Mouse (Mus musculus) layer of hippocampus, postnatal 36 days (tissue): ENCODE measurements around the gene Soat1. TPM values are rescaled to one million over a fixed set of nuclear protein-coding genes. Genes with fewer than 3 reads are reported as not detected.

Experiments used
- DNase-seq, 2 experiments: peaks; one replicate each; pipeline ENCODE4 v3.0.0; 2022
- total RNA-seq, 2 experiments: library from RNA; stranded (reverse); gene quantifications; 2 replicates each; pipeline ENCODE4 v1.2.3; 2021

Soat1 gene
- total RNA-seq, 2 experiments from 2014 or later: 49.9 to 56.2 TPM

GRCm38 (mm10) chr1:156463981-156464853 lies 9.9 kb downstream of the Soat1 start:
- DNase-seq: no peak

GRCm38 (mm10) chr1:156462273-156462991 lies 11.7 kb downstream of the Soat1 start:
- DNase-seq: no peak

- DNase-seq: no peak
Observed at GRCm38 (mm10) chr1:156461036-156461435, 13.1 kb downstream of the Soat1 start.

GRCm38 (mm10) chr1:156460216-156460615 lies 13.9 kb downstream of the Soat1 start:
- DNase-seq: no peak

- DNase-seq: no peak
Observed at GRCm38 (mm10) chr1:156459690-156460089, 14.4 kb downstream of the Soat1 start.

- no peak for DNase-seq
Observed at GRCm38 (mm10) chr1:156458391-156459060, 15.6 kb downstream of the Soat1 start.

GRCm38 (mm10) chr1:156455005-156455758 lies 18.9 kb downstream of the Soat1 start:
- DNase-seq: no peak

- DNase-seq: no peak
Observed at GRCm38 (mm10) chr1:156454384-156454783, 19.7 kb downstream of the Soat1 start.

GRCm38 (mm10) chr1:156453876-156454275 lies 20.3 kb downstream of the Soat1 start:
- DNase-seq: no peak

GRCm38 (mm10) chr1:156450478-156450877 lies 23.7 kb downstream of the Soat1 start:
- no peak for DNase-seq

- DNase-seq: no peak
Observed at GRCm38 (mm10) chr1:156449691-156450090, 24.4 kb downstream of the Soat1 start.

GRCm38 (mm10) chr1:156449089-156449488 lies 25.0 kb downstream of the Soat1 start:
- DNase-seq: no peak

GRCm38 (mm10) chr1:156445049-156445448 lies 29.1 kb downstream of the Soat1 start:
- no peak for DNase-seq

GRCm38 (mm10) chr1:156442776-156443175 lies 31.4 kb downstream of the Soat1 start:
- DNase-seq: no peak

GRCm38 (mm10) chr1:156442266-156442665 lies 31.9 kb downstream of the Soat1 start:
- DNase-seq: no peak

GRCm38 (mm10) chr1:156437726-156438125 lies 36.4 kb downstream of the Soat1 start:
- DNase-seq: no peak

- no peak for DNase-seq
Observed at GRCm38 (mm10) chr1:156437016-156437708, 37.0 kb downstream of the Soat1 start.

GRCm38 (mm10) chr1:156433497-156433896 lies 40.6 kb downstream of the Soat1 start:
- DNase-seq: no peak

GRCm38 (mm10) chr1:156432498-156432897 lies 41.6 kb downstream of the Soat1 start:
- DNase-seq: no peak

- no peak for DNase-seq
Observed at GRCm38 (mm10) chr1:156428434-156428833, 45.7 kb downstream of the Soat1 start.

GRCm38 (mm10) chr1:156425746-156426145 lies 48.4 kb downstream of the Soat1 start:
- DNase-seq: no peak

GRCm38 (mm10) chr1:156424054-156424453 lies 50.1 kb downstream of the Soat1 start:
- DNase-seq: no peak
